Mouse (Mus musculus): ENCODE data around the gene Sec14l1.

GRCm38 (mm10) chr11:117069027-117069426 is 45.9 kb upstream of the Sec14l1 start:
- no peak for TF ChIP-seq POLR2A (IDR thresholded peaks at IDR 0.05; ENCODE audit: borderline replicate concordance, extremely low read depth, low read depth, low read length)
- TF ChIP-seq CTCF (IDR thresholded peaks at IDR 0.05; ENCODE audit: insufficient read depth, low read length) = no peak

Measured in lung, adult 2 months (tissue).